Mouse (Mus musculus) bone marrow, adult 2 months (tissue): ENCODE measurements around the gene Treml4.

Source experiments
- CTCF ChIP-seq: fragments of 200-500 bp; IDR thresholded peaks from 2 replicates; pipeline ENCODE4 v1.5.1; 2011; ENCODE audit warnings: low read length, control low read depth; ENCODE audit not compliant: control insufficient read depth, insufficient read depth
- POLR2A ChIP-seq: fragments of 200-500 bp; IDR thresholded peaks from 2 replicates; pipeline ENCODE4 v1.6.1; 2011; ENCODE audit warnings: low read depth, mild to moderate bottlenecking, control low read depth, low read length, borderline replicate concordance; ENCODE audit not compliant: control insufficient read depth

- no peak for TF ChIP-seq POLR2A
- no peak for TF ChIP-seq CTCF
These were observed 35.1 kb downstream of the Treml4 start, which contains the start of gene Treml2 for GRCm38 (mm10) chr17:48299203-48299602.
